Mouse (Mus musculus): ENCODE measurements around the gene Car8. TPM values are rescaled to one million over a fixed set of nuclear protein-coding genes. Genes with fewer than 3 reads are reported as not detected.

Car8 gene
- total and polyA plus RNA-seq, 2 experiments from 2014 or later = 71.3 to 82.4 TPM

- no peak for ATAC-seq
- WGBS = 77% methylated on average over 5 of the region's 5 CpGs
- no peak for DNase-seq (ENCODE audit: low spot score)
- Histone ChIP-seq H3K9me3 (ENCODE audit: low read length) (no peaks in the 10 kb centered on the region), H3K4me1 (ENCODE audit: insufficient read depth, low read length) (no peaks in the 10 kb centered on the region), H3K4me2 (ENCODE audit: low read depth, low read length) (no peak overlapping the region), H3K27ac (no peak overlapping the region), H3K9ac (replicated peaks; ENCODE audit: low read length) (no peak overlapping the region), H3K27me3 (ENCODE audit: insufficient read depth, low read length) (no peaks in the 10 kb centered on the region), H3K36me3 (ENCODE audit: insufficient read depth, low read length) (no peaks in the 10 kb centered on the region), H3K4me3 (ENCODE audit: low read length) (no peak overlapping the region)
- no peak for TF ChIP-seq CTCF (IDR thresholded peaks at IDR 0.05; ENCODE audit: low read depth)
Measured at GRCm38 (mm10) chr4:8217272-8217671, 21.6 kb downstream of the Car8 start.

DNA sequence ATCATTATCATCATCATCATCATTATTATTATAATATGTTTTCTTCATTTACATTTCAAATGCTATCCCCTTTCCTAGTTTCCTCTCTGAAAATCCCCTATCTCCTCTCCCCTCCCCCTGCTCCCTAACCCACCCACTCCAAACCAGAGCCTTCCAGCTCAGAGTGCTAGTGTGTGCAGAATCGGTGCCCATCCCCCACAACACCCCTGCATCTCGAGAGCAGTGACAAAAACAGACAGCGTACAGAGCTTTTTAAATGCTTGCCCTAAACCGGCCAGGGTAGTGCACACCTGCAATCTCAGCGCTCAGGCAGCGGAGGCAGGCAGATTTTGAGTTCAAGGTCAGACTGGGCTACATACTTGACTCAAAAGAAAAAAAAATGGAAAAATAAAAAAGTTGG lies 22.3 kb downstream of the Car8 start:
- Histone ChIP-seq H3K27me3 (ENCODE audit: insufficient read depth, low read length) (no peaks in the 10 kb centered on the region), H3K27ac (no peak overlapping the region), H3K4me3 (ENCODE audit: low read length) (no peak overlapping the region), H3K4me2 (ENCODE audit: low read depth, low read length) (no peak overlapping the region), H3K4me1 (ENCODE audit: insufficient read depth, low read length) (no peaks in the 10 kb centered on the region), H3K36me3 (ENCODE audit: insufficient read depth, low read length) (no peaks in the 10 kb centered on the region), H3K9ac (replicated peaks; ENCODE audit: low read length) (no peak overlapping the region), H3K9me3 (ENCODE audit: low read length) (no peaks in the 10 kb centered on the region)
- ATAC-seq = no peak
- no peak for TF ChIP-seq CTCF (IDR thresholded peaks at IDR 0.05; ENCODE audit: low read depth)
- no peak for DNase-seq (ENCODE audit: low spot score)
- WGBS = 42% methylated on average over 6 of the region's 6 CpGs

DNA sequence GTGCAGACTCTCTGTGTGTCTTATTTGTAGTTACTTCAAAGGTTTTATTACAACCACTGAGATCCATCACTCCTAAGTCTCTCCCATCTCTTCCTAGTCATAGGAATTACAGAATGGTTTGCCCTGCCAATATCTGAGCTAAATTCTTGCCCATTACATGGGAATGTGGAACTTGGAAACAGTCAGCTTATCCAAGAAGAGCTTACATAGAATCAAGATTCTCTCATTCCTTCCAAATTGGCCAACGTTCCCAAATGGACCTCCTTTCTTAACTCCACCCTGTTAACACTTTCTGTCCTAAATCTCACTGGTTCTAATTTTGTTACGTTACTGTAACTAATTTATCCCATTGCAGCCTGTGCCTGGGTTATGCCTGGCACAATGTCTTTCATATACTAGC lies 25.2 kb downstream of the Car8 start:
- no peak overlapping the region for H3K4me2 ChIP-seq (ENCODE audit: low read depth, low read length)
- no peak for ATAC-seq
- 74% methylated on average over 2 of the region's 2 CpGs for WGBS
- H3K27ac ChIP-seq = no peak overlapping the region
- no peaks in the 10 kb centered on the region for H3K36me3 ChIP-seq (ENCODE audit: insufficient read depth, low read length)
- 0 out of 2 replicates have a peak, but pooled peaks cover 3% of the 10 kb centered on the region for H3K9me3 ChIP-seq (ENCODE audit: low read length)
- TF ChIP-seq CTCF (IDR thresholded peaks at IDR 0.05; ENCODE audit: low read depth) = no peak
- DNase-seq (ENCODE audit: low spot score) = no peak
- H3K27me3 ChIP-seq (ENCODE audit: insufficient read depth, low read length) = no peaks in the 10 kb centered on the region
- H3K4me3 ChIP-seq (ENCODE audit: low read length) = no peak overlapping the region
- H3K9ac ChIP-seq (replicated peaks; ENCODE audit: low read length) = no peak overlapping the region
- no peaks in the 10 kb centered on the region for H3K4me1 ChIP-seq (ENCODE audit: insufficient read depth, low read length)

- H3K4me3 ChIP-seq (ENCODE audit: low read length) = no peak overlapping the region
- 0 out of 2 replicates have a peak, but pooled peaks cover 3% of the 10 kb centered on the region for H3K9me3 ChIP-seq (ENCODE audit: low read length)
- H3K27ac ChIP-seq = no peak overlapping the region
- H3K27me3 ChIP-seq (ENCODE audit: insufficient read depth, low read length) = no peaks in the 10 kb centered on the region
- H3K4me2 ChIP-seq (ENCODE audit: low read depth, low read length) = no peak overlapping the region
- WGBS = 79% methylated on average over 8 of the region's 8 CpGs
- ATAC-seq (no peak), DNase-seq (ENCODE audit: low spot score) (no peak)
- H3K9ac ChIP-seq (replicated peaks; ENCODE audit: low read length) = no peak overlapping the region
- H3K36me3 ChIP-seq (ENCODE audit: insufficient read depth, low read length) = no peaks in the 10 kb centered on the region
- H3K4me1 ChIP-seq (ENCODE audit: insufficient read depth, low read length) = no peaks in the 10 kb centered on the region
- TF ChIP-seq CTCF (IDR thresholded peaks at IDR 0.05; ENCODE audit: low read depth) = no peak
Measured at GRCm38 (mm10) chr4:8212873-8213569, 25.8 kb downstream of the Car8 start.

GRCm38 (mm10) chr4:8210452-8210851 lies 28.4 kb downstream of the Car8 start:
- Histone ChIP-seq H3K27me3 (ENCODE audit: insufficient read depth, low read length) (no peaks in the 10 kb centered on the region), H3K4me3 (ENCODE audit: low read length) (no peak overlapping the region), H3K9me3 (ENCODE audit: low read length) (0 out of 2 replicates have a peak, but pooled peaks cover 3% of the 10 kb centered on the region), H3K27ac (no peak overlapping the region), H3K4me2 (ENCODE audit: low read depth, low read length) (no peak overlapping the region), H3K36me3 (ENCODE audit: insufficient read depth, low read length) (no peaks in the 10 kb centered on the region), H3K4me1 (ENCODE audit: insufficient read depth, low read length) (no peaks in the 10 kb centered on the region), H3K9ac (replicated peaks; ENCODE audit: low read length) (no peak overlapping the region)
- DNase-seq (ENCODE audit: low spot score) (no peak), ATAC-seq (no peak)
- TF ChIP-seq CTCF (IDR thresholded peaks at IDR 0.05; ENCODE audit: low read depth) = no peak
- WGBS = 89% methylated on average over 2 of the region's 2 CpGs

- H3K4me2 ChIP-seq (ENCODE audit: low read depth, low read length) = no peak overlapping the region
- DNase-seq (ENCODE audit: low spot score) (no peak), ATAC-seq (no peak)
- H3K36me3 ChIP-seq (ENCODE audit: insufficient read depth, low read length) = no peaks in the 10 kb centered on the region
- H3K9ac ChIP-seq (replicated peaks; ENCODE audit: low read length) = no peak overlapping the region
- H3K4me1 ChIP-seq (ENCODE audit: insufficient read depth, low read length) = no peaks in the 10 kb centered on the region
- WGBS = 60% methylated on average over 1 of the region's 1 CpGs
- H3K9me3 ChIP-seq (ENCODE audit: low read length) = 0 out of 2 replicates have a peak, but pooled peaks cover 3% of the 10 kb centered on the region
- H3K4me3 ChIP-seq (ENCODE audit: low read length) = no peak overlapping the region
- no peak for TF ChIP-seq CTCF (IDR thresholded peaks at IDR 0.05; ENCODE audit: low read depth)
- no peaks in the 10 kb centered on the region for H3K27me3 ChIP-seq (ENCODE audit: insufficient read depth, low read length)
- no peak overlapping the region for H3K27ac ChIP-seq
Measured at GRCm38 (mm10) chr4:8207924-8208323, 30.9 kb downstream of the Car8 start.

DNA sequence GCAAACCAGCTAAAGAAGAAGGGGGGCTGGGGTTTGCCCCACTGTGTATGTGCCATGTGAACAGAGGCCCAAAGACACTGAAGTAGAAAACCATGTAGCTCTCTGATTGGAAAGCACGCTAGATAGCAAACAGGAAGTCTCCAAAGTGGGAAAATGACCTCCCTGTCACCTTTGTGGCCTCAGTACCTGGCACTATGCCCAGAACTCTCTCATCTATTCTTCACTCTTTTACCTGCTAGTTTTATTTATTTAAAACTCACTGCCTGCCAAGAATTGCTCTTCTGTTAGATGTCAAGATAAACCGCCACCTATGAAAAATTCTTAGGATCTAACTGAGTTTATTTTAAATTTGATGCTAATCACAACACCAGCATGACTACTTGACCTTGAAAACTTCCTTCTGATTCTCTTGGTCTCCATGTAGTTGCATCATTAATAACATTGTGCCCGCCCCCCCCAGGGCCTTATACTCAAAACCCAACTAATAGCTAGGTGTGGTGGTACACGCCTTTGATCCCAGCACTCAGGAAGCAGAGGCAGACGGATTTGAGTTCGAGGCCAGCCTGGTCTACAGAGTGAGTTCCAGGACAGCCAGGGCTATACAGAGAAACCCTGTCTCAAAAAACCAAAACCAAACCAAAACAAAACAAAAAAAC lies 31.8 kb downstream of the Car8 start:
- Histone ChIP-seq H3K4me3 (ENCODE audit: low read length) (no peak overlapping the region), H3K4me1 (ENCODE audit: insufficient read depth, low read length) (no peaks in the 10 kb centered on the region), H3K36me3 (ENCODE audit: insufficient read depth, low read length) (no peaks in the 10 kb centered on the region), H3K9ac (replicated peaks; ENCODE audit: low read length) (no peak overlapping the region), H3K9me3 (ENCODE audit: low read length) (0 out of 2 replicates have a peak, but pooled peaks cover 3% of the 10 kb centered on the region), H3K27me3 (ENCODE audit: insufficient read depth, low read length) (no peaks in the 10 kb centered on the region), H3K27ac (no peak overlapping the region), H3K4me2 (ENCODE audit: low read depth, low read length) (no peak overlapping the region)
- WGBS = 81% methylated on average over 6 of the region's 6 CpGs
- DNase-seq (ENCODE audit: low spot score) (no peak), ATAC-seq (no peak)
- no peak for TF ChIP-seq CTCF (IDR thresholded peaks at IDR 0.05; ENCODE audit: low read depth)
